Mouse (Mus musculus) liver, embryonic 14.5 days (tissue): ENCODE data around the gene Il31ra. TPM values are rescaled to one million over a fixed set of nuclear protein-coding genes. Genes with fewer than 3 reads are reported as not detected.
A peak's percentile ranks its signal among the peaks of the same experiment; 100 is the strongest.

Experiments used
- ATAC-seq: fragments of 200-750 bp; cut with Nextera tagmentation; 2 replicates; pipeline ENCODE4 v1.8.0; 2017; ENCODE audit warnings: moderate number of reproducible peaks, mild to moderate bottlenecking, moderate library complexity; ENCODE audit not compliant: insufficient read depth
- DNase-seq, 3 experiments: peaks; one replicate each; pipeline ENCODE4 v3.0.0-alpha.2; 2012 to 2013; ENCODE audit warnings: low read depth in 3 of 3, low spot score in 3 of 3
- H3K27ac ChIP-seq: fragments of 300-500 bp; sonication (generic); 2 replicates; pipeline ENCODE4 v1.5.1; 2014; ENCODE audit warnings: moderate library complexity, mild to moderate bottlenecking, control low read depth, inconsistent platforms
- H3K27me3 ChIP-seq: fragments of 300-500 bp; sonication (generic); 2 replicates; pipeline ENCODE4 v1.6.1; 2014; ENCODE audit warnings: mild to moderate bottlenecking, low read length, moderate library complexity; ENCODE audit not compliant: control insufficient read depth, insufficient read depth
- H3K36me3 ChIP-seq: fragments of 300-500 bp; sonication (generic); replicated peaks from 2 replicates; pipeline ENCODE4 v1.6.1; 2014; ENCODE audit warnings: low read depth; ENCODE audit not compliant: control insufficient read depth, insufficient read depth
- H3K4me1 ChIP-seq, 2 experiments: fragments of 200-500 bp in 1 of 2; fragments of 300-500 bp in 1 of 2; sonication (generic) in 1 of 2; replicated peaks; 2 replicates each; pipeline ENCODE4 v1.6.1; 2012 to 2014; ENCODE audit warnings: antibody characterized with exemption in 1 of 2, inconsistent platforms in 1 of 2, low read length in 1 of 2; ENCODE audit not compliant: control insufficient read depth in 2 of 2, insufficient read depth in 2 of 2
- H3K4me2 ChIP-seq: fragments of 300-500 bp; sonication (generic); 2 replicates; pipeline ENCODE4 v1.6.1; 2014; ENCODE audit warnings: low read depth, mild to moderate bottlenecking, control low read depth, moderate library complexity
- H3K4me3 ChIP-seq, 2 experiments: fragments of 200-500 bp in 1 of 2; fragments of 300-500 bp in 1 of 2; sonication (generic) in 1 of 2; 2 replicates each; pipeline ENCODE4 v1.5.1; 2012 to 2014; ENCODE audit warnings: low read depth in 2 of 2, low read length in 2 of 2, mild to moderate bottlenecking in 2 of 2, control low read depth in 1 of 2, inconsistent platforms in 1 of 2, moderate library complexity in 1 of 2; ENCODE audit not compliant: insufficient read depth in 1 of 2
- H3K9ac ChIP-seq: fragments of 300-500 bp; sonication (generic); replicated peaks from 2 replicates; pipeline ENCODE4 v1.6.1; 2014; ENCODE audit warnings: mild to moderate bottlenecking, control low read depth, moderate library complexity
- H3K9me3 ChIP-seq: fragments of 300-500 bp; sonication (generic); 2 replicates; pipeline ENCODE4 v1.6.1; 2016; ENCODE audit warnings: low read length, mixed read lengths; ENCODE audit not compliant: control insufficient read depth
- CTCF ChIP-seq: IDR thresholded peaks from 2 replicates; pipeline ENCODE4 v1.5.1; 2016; ENCODE audit warnings: antibody characterized with exemption, low read depth, control low read depth
- EP300 ChIP-seq: IDR thresholded peaks from 2 replicates; pipeline ENCODE4 v1.6.1; 2016; ENCODE audit warnings: antibody characterized with exemption, low read depth
- WGBS: fragments of 180-500 bp; shearing (Covaris S2); extraction: QIAGEN DNeasy Blood & Tissue Kit; methylation state at CpG from one replicate; pipeline ENCODE4 v1.1.7; 2014; ENCODE audit not compliant: insufficient replicate concordance; 5-methylcytosine and 5-hydroxymethylcytosine counted together
- polyA plus RNA-seq, 2 experiments: library from polyadenylated mRNA; depleted of rRNA in 1 of 2; stranded (reverse) in 1 of 2; unstranded in 1 of 2; fragments of >200 nt; fragmentation: Nextera tagmentation in 1 of 2; extraction: Ambion mirVana in 1 of 2; gene quantifications; 2 replicates each; pipeline versions ENCODE4 v1.2.1 to v1.2.3; 2012 to 2014

The Il31ra gene
- polyA plus RNA-seq, 2 experiments: 0.04 TPM; not detected in 1

GRCm38 (mm10) chr13:112625566-112625965 is 31.4 kb upstream of the Il31ra start:
- Histone ChIP-seq H3K27me3 (no peaks in the 10 kb centered on the region), H3K4me2 (no peak overlapping the region), H3K4me3 (no peak overlapping the region), H3K36me3 (no peaks in the 10 kb centered on the region), H3K9me3 (no peaks in the 10 kb centered on the region), H3K9ac (no peak overlapping the region), H3K27ac (no peak overlapping the region), H3K4me1 (no peaks in the 10 kb centered on the region)
- no peak for DNase-seq
- peak; percentile 50; the same call in 1 of the 2 replicates for ATAC-seq
- TF ChIP-seq EP300: no peak
- no peak for TF ChIP-seq CTCF

GRCm38 (mm10) chr13:112624622-112625021 is 30.5 kb upstream of the Il31ra start:
- Histone ChIP-seq H3K9me3 (no peaks in the 10 kb centered on the region), H3K27me3 (no peaks in the 10 kb centered on the region), H3K9ac (no peak overlapping the region), H3K36me3 (no peaks in the 10 kb centered on the region), H3K4me2 (no peak overlapping the region), H3K4me1 (no peaks in the 10 kb centered on the region), H3K27ac (no peak overlapping the region), H3K4me3 (no peak overlapping the region)
- ATAC-seq: no peak
- WGBS: 29% methylated on average over 3 of the region's 3 CpGs
- no peak for DNase-seq
- TF ChIP-seq EP300 (no peak), CTCF (no peak)

- WGBS: 64% methylated on average over 7 of the region's 7 CpGs
- Histone ChIP-seq H3K9ac (no peak overlapping the region), H3K9me3 (no peaks in the 10 kb centered on the region), H3K4me1 (no peaks in the 10 kb centered on the region), H3K27me3 (no peaks in the 10 kb centered on the region), H3K4me3 (no peak overlapping the region), H3K36me3 (no peaks in the 10 kb centered on the region), H3K27ac (no peak overlapping the region), H3K4me2 (no peak overlapping the region)
- no peak for DNase-seq
- TF ChIP-seq EP300: no peak
- TF ChIP-seq CTCF: no peak
- ATAC-seq: no peak
These were observed 29.5 kb upstream of the Il31ra start for GRCm38 (mm10) chr13:112623656-112624055.

- no peak for DNase-seq
- H3K27ac ChIP-seq: no peak overlapping the region
- no peaks in the 10 kb centered on the region for H3K9me3 ChIP-seq
- H3K4me2 ChIP-seq: no peak overlapping the region
- ATAC-seq: no peak
- H3K4me1 ChIP-seq: no peaks in the 10 kb centered on the region
- no peaks in the 10 kb centered on the region for H3K27me3 ChIP-seq
- H3K4me3 ChIP-seq: no peak overlapping the region
- TF ChIP-seq EP300 (no peak), CTCF (no peak)
- H3K36me3 ChIP-seq: no peaks in the 10 kb centered on the region
- WGBS: 66% methylated on average over 3 of the region's 3 CpGs
- no peak overlapping the region for H3K9ac ChIP-seq
These were observed 27.4 kb upstream of the Il31ra start for GRCm38 (mm10) chr13:112621592-112621991.

- H3K9ac ChIP-seq: no peak overlapping the region
- no peaks in the 10 kb centered on the region for H3K9me3 ChIP-seq
- ATAC-seq (no peak), DNase-seq (no peak)
- no peak for TF ChIP-seq CTCF
- no peak for TF ChIP-seq EP300
- H3K36me3 ChIP-seq: no peaks in the 10 kb centered on the region
- 65% methylated on average over 3 of the region's 3 CpGs for WGBS
- 0 out of 4 replicates have a peak, but pooled peaks cover 0 to 2% of the 10 kb centered on the region in 2 experiments for H3K4me1 ChIP-seq
- no peaks in the 10 kb centered on the region for H3K27me3 ChIP-seq
- no peak overlapping the region for H3K4me2 ChIP-seq
- H3K4me3 ChIP-seq: no peak overlapping the region
- H3K27ac ChIP-seq: no peak overlapping the region
These were observed 14.4 kb upstream of the Il31ra start for GRCm38 (mm10) chr13:112608606-112609005.

- TF ChIP-seq EP300: no peak
- TF ChIP-seq CTCF: no peak
- WGBS: 53% methylated on average over 4 of the region's 4 CpGs
- H3K4me3 ChIP-seq: no peak overlapping the region
- DNase-seq (no peak), ATAC-seq (no peak)
- H3K9ac ChIP-seq: no peak overlapping the region
- no peak overlapping the region for H3K4me2 ChIP-seq
- no peaks in the 10 kb centered on the region for H3K36me3 ChIP-seq
- H3K27ac ChIP-seq: no peak overlapping the region
- peaks cover 0 to 3% of the 10 kb centered on the region in 2 experiments; a peak in 1 of 4 replicates for H3K4me1 ChIP-seq
- no peaks in the 10 kb centered on the region for H3K27me3 ChIP-seq
- no peaks in the 10 kb centered on the region for H3K9me3 ChIP-seq
These were observed 10.3 kb upstream of the Il31ra start for GRCm38 (mm10) chr13:112604411-112604810.
